Mouse (Mus musculus) splenic B cell, adult 2 months (primary cell): ENCODE measurements at regions not wholly inside any gene's neighbourhood (a gene's known extent, or its start where the extent isn't known, plus 50 kb on each side); places are given as distances from the start of the nearest gene placed in this dataset.

ENCODE experiments used
- DNase-seq: peaks from one replicate; pipeline ENCODE4 v3.0.0-alpha.2; 2011; ENCODE audit warnings: low read depth, low spot score
- H3K27me3 ChIP-seq: 2 replicates; pipeline ENCODE4 v1.6.1; 2012; ENCODE audit warnings: mild to moderate bottlenecking, low read length, moderate library complexity, mixed read lengths; ENCODE audit not compliant: control insufficient read depth, poor library complexity, insufficient read depth, severe bottlenecking
- H3K36me3 ChIP-seq: 2 replicates; pipeline ENCODE4 v1.6.1; 2012; ENCODE audit warnings: mild to moderate bottlenecking, low read length, moderate library complexity, mixed read lengths; ENCODE audit not compliant: control insufficient read depth, poor library complexity, insufficient read depth, severe bottlenecking

DNA sequence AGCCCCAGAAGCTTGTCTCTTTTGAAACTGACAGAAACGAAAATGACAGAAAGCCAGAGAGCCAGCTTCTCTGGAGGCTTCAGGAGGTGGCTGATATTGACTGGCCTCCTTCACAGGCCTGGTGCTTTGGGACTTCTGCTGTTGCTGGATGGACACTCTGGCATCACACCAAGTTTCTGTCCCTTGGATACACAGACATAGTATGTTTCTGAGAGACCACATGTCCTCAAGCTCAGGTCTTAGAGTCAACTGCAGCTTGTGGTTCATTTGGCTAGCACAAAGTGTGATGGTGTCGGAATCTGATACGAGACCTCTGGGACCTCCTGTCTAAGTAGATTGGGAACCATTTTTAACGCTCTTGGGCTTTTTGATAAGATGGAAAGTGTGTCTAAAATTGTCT, 502.0 kb downstream of the Sqor start:
- no peak for DNase-seq
- no peaks in the 10 kb centered on the region for H3K27me3 ChIP-seq
- H3K36me3 ChIP-seq: no peaks in the 10 kb centered on the region

DNA sequence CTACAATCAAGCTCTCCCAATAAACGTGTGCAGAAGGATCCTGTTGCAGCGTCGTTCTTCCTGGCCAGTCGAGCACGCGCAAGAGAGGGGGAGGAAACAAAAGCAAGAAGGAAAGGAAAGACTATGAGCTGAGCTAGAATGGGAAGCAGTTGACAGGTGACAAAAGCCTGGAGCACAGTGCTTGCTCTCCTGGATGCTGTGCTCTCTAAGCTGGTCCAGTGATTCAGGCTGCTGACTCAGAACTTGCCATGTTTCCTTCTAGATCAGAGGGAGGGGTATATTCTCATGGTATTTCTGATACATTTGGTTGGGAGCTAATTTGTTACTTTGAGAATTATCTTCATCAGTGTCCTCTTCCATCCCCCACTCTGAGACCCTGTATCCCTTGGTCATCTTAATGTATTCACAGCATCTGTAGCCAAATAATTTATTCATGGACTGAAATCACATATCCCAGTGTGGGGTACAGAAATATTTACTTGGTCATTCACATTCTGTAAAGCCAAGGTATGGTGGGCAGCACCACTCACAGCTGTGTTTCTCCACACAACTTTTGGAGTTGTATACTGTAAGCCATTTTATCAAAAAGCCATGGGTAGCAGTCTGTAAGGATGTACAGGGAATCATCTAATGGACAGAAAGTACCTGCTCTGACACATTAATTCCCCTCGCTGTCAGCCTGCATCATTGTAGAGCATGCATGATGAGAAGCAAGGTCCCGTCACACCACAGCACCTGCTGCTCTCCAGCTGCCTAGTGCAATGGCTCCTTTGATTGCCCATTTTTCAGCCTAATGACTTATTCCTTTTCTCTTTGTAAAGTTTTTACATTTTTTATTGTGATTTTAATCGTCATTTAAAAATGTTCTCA, 510.1 kb downstream of the Sqor start:
- DNase-seq: no peak
- Histone ChIP-seq H3K27me3 (no peaks in the 10 kb centered on the region), H3K36me3 (no peaks in the 10 kb centered on the region)

DNA sequence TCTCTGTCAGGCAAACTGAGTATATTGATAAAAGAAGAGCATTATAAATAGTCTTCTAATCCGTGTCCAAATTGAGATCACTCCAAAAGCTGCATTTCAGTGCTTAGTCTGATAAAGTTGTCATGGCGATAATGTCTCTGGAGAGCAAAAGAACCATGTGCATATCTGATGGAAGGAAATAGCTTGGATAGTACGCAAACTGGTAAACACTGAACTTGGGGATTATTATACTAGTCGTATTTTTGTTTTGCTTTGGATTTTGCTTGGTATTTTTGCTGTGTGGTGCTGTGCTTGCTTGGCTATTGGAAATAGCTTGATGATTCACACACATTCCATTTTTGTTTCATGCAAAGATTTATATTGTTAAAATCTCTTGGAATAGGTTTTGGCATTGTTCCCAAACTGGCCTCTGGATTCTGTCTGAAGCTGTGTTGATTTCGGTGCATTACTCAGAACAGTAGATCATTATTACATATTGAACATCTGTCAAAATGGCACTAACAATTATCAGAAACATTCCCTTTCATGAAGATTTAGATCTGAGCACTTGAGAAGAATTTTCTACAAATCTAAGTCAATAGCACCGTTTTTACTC, 510.8 kb downstream of the Sqor start:
- no peaks in the 10 kb centered on the region for H3K27me3 ChIP-seq
- H3K36me3 ChIP-seq: no peaks in the 10 kb centered on the region
- DNase-seq: no peak

DNA sequence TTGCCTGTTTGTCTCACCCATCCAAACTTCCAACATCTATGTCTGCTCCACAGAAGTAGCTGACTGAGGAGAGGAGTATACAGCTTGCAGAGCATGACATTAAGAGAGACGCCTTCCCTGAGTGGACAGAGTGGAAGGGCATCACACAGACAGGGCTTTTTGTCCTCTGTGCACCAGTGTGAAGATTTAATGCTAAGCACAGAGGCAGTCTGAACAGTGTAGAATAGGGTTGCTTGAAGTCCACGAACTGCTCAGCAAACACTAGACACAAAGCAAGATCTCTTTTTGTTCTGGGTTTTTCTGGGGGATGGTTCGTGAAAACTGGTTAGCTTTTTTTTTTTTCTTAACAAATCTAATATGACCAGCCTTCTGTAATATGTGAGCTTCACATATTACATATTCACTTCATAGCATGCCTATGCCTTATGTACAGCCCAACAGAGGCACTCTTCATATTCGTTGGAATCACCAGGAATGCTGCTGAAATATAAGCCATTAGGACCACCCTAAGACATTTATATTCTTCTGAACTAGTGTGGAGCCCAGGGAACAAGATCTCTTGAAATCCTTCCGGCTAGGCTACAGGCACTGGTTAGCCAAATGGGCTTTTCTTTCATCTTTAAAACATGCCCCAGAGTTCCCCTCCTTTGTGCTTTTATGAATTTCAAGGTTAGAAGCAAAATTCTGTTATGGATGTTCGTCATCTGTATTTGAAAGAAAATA, 546.7 kb downstream of the Sqor start:
- Histone ChIP-seq H3K27me3 (no peaks in the 10 kb centered on the region), H3K36me3 (no peaks in the 10 kb centered on the region)
- no peak for DNase-seq

DNA sequence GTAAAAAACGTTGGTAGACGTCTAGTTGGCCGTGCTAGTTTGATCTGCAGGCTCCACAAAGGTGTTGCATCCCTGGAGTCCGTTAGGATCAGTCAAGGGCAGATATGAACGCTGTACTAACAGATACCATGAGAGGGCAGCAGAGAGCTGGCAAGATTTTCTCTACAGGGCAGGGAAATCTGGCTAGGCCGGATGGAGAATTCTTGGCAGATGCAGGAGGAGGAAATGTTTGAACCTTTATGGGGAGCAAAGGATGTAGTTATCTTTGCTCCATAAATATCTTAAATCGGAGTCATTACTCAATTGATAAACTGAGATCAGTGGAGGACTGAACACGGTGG, 547.2 kb downstream of the Sqor start:
- peak; percentile 6 for DNase-seq
- Histone ChIP-seq H3K27me3 (no peaks in the 10 kb centered on the region), H3K36me3 (no peaks in the 10 kb centered on the region)

DNA sequence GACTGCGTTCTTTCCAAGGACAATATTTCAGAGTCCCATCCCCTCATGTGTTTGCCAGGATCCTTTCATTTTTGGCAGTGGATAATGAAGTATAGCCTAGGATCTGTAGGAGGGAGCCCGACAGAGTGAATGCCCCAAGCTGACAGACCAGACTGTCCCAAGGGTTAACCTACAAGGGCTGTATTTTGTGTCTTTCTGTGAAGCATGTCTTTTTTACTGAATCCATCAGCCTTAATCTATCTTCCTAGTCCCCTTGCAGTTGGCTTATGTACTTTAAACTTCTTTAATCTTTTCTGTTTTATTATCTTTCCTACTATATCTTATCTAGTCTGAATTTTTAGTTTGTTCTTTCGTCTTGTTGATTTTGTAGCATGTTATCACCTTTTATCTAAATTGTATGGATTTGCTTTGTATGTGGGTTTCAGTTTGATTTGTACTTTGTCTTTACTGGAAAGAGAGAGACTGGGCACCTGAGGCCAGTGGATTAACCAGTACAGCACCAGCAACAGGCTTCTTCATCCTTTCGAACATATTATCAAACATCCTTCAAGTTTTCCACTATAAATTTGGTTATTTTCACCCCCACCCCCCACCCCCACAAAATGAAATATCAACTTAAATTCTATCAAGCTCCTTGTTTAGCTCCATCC, 555.5 kb downstream of the Sqor start:
- no peaks in the 10 kb centered on the region for H3K27me3 ChIP-seq
- no peaks in the 10 kb centered on the region for H3K36me3 ChIP-seq
- no peak for DNase-seq

DNA sequence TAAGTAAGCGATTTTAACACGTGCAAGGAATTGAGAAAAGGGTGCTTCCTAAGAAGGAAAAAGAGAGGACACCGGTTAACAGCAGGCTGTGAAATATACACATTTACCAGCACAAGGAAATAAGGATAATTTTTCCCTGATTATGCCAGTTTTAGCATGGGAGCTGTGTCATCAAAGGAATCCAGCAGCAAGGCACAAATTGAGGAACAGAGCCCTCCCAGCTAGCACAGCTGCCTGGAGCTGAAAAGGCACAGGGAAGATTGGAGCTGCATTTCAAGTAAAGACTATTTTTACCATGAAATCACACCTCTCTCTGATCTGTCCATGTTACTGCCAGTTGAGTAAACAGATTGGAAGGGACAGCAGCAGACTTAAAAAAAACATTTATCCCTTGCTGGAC, 558.7 kb downstream of the Sqor start:
- no peaks in the 10 kb centered on the region for H3K36me3 ChIP-seq
- no peaks in the 10 kb centered on the region for H3K27me3 ChIP-seq
- no peak for DNase-seq

DNA sequence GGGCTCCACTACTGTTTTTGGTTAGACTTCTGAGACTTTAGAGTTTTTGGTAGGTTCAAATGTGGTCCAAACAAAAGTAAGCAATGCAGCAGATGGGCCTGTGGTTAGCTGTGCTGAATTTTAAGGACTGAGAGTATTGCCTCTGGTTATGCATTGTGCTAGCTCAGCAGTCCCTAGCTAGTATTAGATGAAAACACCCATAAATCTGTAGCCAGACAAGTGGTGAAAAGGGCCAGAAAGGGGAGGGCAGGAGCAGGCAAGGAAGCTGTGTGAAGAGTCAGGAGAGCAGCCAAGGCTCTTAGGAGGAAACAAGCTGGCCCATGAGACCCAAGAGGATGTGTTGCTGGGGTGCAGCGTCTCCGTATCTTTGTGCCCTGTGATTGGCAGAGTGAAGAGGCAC, 559.9 kb downstream of the Sqor start:
- no peak for DNase-seq
- Histone ChIP-seq H3K36me3 (no peaks in the 10 kb centered on the region), H3K27me3 (no peaks in the 10 kb centered on the region)

DNA sequence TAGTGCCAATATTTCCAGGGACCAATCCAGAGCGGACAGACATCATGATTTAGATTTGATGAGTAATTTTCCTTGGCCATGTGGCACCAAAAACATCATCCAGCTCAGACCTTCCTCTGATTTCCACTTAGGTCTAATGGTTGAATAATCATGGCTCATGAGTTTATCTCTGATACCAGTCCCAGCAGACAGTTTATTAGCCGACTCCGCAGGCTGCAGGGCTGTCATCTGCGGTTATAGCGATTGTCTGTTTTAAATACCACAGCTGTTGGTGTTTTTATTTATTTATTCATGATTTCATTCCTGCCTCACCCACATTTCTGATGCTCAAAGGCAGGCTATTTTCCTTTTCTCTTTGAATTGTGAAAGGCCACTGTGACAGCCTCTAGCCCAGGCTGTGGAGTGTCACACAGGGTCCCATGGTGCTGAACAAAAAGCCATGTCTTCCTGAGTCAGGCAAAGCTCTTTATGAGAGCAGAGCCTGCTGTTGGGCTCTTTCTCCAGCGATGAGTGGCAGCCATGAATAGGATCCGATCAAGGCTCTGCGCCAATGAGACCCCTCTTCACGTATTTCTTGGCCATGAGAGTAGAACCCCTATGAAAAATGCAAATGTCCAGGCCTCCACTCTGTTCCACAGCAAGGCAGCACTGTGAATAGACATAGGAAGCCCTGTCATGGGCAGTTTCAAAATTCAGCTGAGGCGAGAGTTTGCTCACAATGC, 584.7 kb downstream of the Sqor start:
- DNase-seq: no peak
- no peaks in the 10 kb centered on the region for H3K36me3 ChIP-seq
- no peaks in the 10 kb centered on the region for H3K27me3 ChIP-seq

DNA sequence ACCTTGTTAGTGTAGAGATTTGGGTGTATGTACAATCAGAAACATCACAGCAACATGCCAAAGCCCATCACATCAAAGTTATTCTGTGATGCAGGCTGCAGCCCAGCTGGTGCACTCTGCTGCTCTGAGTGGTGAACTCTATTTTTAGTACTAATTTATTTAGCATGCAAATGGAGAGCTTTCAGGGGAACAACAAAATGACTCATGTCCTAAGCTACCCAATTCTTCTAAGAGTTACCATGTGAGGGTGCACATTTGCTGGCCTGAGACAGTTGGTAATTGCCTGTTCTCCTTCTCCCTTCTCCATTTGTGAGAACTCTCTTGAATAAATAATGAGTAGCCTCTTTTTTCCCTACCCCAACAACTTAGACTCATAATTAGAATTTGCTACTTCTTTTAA, 599.2 kb downstream of the Sqor start:
- Histone ChIP-seq H3K27me3 (no peaks in the 10 kb centered on the region), H3K36me3 (no peaks in the 10 kb centered on the region)
- DNase-seq: no peak

DNA sequence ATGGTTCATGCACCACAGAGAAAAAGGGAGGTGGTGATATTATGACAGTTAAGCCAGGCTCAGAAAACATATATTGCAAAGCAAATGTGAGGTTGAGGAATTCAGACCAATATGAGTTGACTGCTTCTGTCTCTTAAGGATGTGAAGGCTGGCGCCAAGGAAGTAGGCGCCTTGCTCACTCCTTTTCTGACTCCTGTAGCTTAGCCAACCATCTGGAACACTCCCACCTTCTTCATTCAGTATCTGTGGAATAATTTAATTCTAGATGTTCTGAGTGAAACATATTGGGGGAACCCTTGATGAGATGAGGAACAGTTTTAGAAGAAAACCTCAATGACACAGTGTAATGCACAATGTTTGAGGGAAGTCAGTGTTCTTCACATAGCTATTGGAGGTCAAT, 601.5 kb downstream of the Sqor start:
- no peak for DNase-seq
- Histone ChIP-seq H3K36me3 (no peaks in the 10 kb centered on the region), H3K27me3 (no peaks in the 10 kb centered on the region)

DNA sequence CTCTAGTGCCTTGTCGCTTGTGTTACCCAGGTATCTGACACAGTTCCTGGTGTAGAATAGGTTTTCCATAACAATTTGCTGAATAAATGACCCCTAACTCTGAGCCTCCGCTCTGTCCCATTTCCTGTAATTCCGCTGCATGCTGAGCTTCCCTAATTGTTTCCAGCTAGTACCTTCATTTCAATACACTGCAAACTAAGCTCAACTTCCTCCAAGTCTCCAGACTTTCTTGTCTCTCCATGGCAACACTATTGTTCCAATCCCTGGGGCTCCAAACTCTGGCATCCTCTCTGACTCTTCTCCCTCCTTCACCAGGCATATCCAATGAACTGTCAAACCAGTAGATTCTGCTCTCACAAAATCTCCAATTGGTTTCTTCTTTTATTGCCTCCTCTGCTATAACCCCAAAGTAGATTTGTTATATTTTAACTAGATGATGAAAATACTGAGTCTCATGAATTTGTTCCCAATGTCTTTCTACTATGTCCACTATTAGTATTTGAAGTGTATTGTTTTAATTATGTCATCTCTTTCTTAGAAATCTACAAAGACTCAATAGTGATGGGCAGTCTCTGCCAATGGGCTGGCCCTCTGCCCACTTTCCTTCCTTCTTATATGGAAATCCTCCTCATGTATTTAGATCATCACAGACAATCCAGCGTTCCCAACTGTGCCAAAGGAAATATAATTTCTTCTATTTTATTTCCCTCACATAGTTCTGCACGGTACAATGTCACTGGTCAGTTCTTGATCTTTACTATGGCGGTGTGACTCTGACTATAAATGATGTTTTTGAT, 620.8 kb downstream of the Sqor start:
- DNase-seq: no peak
- no peaks in the 10 kb centered on the region for H3K36me3 ChIP-seq
- no peaks in the 10 kb centered on the region for H3K27me3 ChIP-seq

DNA sequence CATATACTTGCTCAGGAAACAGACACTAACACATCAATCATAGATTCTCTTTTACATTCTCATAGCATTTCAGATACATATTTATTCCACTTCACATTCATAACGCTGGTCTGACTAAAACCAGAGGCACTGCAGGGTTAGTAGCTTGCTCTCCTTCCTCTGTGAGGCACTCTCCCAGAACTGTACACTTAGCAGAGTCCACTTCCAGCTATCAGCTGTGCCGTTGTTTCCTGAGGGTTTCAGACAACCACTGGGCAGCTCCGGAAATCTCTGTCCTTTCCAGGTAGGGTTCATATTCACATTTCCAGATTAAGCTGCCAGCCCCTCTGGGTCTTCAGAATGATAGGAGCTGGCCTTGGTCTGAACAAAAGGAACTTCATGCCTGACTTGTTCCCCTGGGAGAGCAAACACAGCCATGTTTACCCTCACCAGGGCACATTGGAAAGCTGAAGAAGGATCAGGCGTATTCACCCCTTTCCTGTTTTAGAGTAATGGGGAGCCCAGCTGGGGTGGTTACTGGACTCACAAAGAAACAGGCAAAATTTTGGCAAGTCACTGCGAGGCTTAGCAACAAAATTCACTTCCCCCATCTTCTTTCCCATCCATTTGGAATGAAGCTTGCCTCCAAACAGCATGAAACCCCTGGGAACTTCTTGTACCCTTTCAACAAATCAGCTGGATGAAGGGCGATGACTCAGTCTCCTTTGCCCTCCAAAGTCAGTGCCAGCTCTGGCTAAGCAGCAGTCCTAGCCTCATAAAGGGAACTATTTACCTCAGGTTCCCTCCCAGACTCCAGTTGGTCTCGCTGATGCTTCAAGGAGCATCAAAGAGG, 622.0 kb downstream of the Sqor start:
- DNase-seq: no peak
- H3K36me3 ChIP-seq: no peaks in the 10 kb centered on the region
- no peaks in the 10 kb centered on the region for H3K27me3 ChIP-seq
